Mouse (Mus musculus): Measurements from ENCODE around the gene Cdx2.

Gene Cdx2

DNA sequence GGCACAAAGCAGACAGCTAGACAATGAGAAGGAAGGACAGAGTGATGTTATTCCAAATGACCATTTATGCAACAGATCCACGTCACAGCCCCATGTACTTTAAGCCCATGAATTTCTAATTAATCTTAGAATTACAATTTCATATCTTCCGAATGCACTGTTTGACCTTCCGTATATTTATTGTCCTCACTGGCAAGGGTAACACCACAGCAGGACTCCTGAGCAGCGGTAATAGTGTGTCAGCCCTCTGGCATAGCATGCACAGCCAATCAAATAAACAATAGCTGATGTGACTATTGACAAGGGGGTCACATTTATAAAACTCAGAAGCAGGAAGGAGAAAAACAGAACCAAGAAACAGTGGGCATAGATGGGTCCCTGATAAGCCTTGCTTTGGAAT lies 46.3 kb downstream of the Cdx2 start:
- no peak for DNase-seq (ENCODE audit: inconsistent ontology term)

DNA sequence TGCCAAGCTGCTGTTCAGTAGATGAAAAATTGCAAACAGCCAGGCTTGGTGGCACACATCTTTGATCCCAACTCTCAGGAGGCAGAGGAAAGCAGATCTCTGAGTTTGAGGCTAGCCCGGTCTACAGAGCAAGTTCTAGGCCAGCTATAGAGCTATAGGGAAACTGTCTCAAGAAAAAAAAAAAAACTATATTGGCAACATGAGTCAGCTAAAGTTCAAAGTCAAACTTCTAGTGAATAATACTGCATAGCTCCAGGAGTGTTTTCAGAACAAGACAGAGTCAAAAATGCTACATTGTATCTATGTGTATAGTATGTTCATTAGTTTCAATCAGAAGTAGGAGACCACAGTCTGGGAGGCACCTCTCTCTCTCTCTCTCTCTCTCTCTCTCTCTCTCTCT lies 46.9 kb downstream of the Cdx2 start:
- DNase-seq (ENCODE audit: inconsistent ontology term) = no peak
